Mouse (Mus musculus) left cerebral cortex, postnatal 36 days (tissue): ENCODE results near the gene Sdhaf1. TPM values are rescaled to one million over a fixed set of nuclear protein-coding genes. Genes with fewer than 3 reads are reported as not detected.

Experiments
- DNase-seq, 2 experiments: peaks; one replicate each; pipeline ENCODE4 v3.0.0; 2021 to 2022; ENCODE audit warnings: low spot score in 2 of 2, mixed read lengths in 1 of 2
- intact Hi-C: fragments of 180-260 bp; cut with DNase I; formaldehyde crosslinking; loops from one replicate; pipeline ENCODE4 v1.15.1; 2025
- total RNA-seq, 2 experiments: library from RNA; stranded (reverse); gene quantifications; 2 replicates each; pipeline ENCODE4 v1.2.3; 2021

Gene Sdhaf1
- total RNA-seq, 2 experiments from 2014 or later = 7.5 to 9.4 TPM

DNA sequence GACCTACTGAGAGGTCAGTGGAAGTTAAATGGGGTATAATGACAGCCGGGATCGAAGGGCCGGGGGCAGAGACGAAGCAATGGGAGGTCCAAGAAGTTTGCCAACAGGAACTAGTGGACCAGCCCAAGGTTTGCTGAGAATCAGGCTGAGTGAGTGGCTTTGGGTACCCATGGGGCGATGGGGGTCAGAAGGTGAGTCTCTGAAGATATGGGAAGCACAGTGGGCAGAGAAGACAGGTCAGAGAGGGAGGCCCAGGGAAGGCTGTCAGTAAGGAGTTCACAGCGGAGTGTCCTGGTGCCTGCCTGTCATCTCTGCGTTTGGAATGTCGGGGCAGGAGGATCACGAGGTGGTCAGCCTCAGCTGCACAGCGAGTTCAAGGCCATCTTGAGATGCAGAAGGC is 4.7 kb upstream of the Sdhaf1 start:
- intact Hi-C loops = no loop called here
- DNase-seq = no peak

DNA sequence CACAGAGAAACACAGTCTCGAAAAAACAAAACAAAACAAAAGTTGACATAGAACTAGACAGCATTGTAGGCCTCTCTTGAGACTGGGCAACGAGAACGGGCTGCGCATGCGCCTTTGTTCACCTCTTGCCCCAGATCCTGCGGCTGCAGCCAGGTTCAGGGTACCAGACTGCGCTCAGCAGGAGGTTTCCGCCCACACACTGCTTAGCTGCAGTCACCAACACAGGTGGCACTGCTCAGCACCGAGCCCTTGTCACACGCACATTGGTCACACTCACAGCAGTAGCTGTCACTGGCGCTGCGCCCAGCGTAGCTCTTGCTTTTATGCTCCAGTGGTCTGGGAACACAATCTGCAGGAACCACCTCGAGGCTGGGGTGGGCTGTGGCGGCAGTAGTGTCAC is 3.4 kb upstream of the Sdhaf1 start:
- intact Hi-C loops = no loop called here
- DNase-seq = no peak

DNA sequence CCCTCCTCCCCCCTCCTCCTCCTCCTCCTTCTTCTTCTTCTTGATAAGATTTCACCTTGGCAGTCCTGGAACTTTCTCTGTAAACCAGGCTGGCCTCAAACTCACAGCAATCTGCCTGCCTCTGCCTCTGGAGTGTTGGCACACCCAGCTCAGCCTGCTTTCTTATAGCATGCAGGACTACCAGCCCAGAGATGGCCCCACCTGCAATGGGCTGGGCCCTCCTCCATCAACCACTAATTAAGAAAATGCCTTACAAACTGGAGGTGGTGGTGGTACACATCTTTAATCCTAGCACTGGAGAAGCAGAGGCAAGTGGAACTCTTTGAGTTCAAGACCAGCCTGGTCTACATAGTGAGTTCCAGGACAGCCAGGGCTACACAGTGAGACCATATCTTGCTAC is 2.7 kb upstream of the Sdhaf1 start:
- intact Hi-C loops = no loop called here
- DNase-seq = no peak

DNA sequence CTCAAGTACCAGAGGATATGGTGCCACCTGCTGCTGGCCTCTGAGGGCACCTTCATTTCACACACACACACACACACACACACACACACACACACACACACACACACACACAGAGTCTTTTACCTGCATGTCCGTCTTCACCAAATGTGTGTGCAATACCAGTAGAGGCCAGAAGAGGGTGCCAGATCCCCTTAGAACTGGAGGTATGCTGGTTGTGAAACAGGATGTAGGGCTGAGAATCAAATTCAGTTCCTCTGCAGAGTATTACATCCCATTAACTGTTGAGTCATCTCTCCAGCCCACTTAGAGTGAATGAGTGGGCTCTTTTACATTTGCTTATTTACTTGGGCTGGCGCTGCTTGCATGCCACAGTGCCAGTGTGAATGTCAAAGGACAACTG is 1.7 kb upstream of the Sdhaf1 start:
- DNase-seq = no peak
- intact Hi-C loops = no loop called here

DNA sequence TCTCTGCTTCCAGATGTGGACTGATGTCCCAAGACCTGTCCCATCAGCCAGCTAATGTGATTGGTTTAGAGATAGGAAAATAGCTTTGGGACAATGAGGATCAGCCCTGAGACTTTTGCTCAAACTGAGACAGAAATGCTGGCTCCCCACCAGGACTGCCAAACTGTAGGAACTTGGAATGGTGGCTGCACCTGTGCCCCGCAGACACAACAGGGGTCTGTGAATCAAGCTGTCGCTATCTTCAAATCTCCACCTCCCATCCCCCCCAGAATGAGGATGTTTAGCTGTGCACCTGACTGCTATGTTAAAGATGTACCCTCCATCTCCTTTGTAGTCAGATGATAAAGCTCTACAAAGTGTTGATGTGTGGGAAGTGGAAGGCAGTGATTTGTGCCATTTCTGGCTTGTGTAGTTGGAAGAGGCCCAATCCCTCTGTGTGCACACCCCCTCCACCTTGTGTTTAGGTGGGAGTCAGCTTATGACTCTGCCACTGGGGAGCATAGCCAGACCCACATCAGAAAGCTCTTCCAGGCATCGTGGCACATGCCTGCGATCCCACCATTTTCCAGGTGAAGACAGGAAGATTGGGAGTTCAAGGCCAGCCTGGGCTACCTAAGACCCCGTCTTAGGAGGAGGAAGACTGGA is 727 bp upstream of the Sdhaf1 start:
- intact Hi-C loops = no loop called here
- peak in 1 of 2 experiments; percentile 73 for DNase-seq

DNA sequence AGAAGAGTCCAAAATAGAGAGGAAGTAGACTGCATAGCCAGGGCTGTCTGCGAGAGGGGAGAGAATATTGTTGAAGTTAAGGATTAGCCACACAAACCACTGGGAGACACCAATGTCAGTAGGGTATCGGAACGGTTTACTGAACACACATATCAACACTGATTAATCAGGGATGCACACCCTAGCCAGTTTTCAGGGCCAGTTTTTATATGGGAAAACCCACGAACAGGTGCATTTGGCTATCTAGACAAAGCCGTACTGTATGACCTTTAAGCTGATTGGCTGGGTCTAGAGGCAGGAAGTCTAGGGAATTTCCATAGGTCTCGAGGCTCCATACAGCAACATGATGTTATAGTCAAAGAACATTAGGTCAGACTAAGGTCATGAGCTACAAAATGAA is 830 bp downstream of the Sdhaf1 start:
- DNase-seq = no peak
- intact Hi-C loops = no loop called here

GRCm38 (mm10) chr7:30322285-30322667 is 1.4 kb downstream of the Sdhaf1 start:
- intact Hi-C loops = no loop called here
- DNase-seq = peak; percentile 96

- intact Hi-C loops = no loop called here
- DNase-seq = peak; percentile 61 to 66
Observed at GRCm38 (mm10) chr7:30321539-30322284, 2.0 kb downstream of the Sdhaf1 start, which contains the start of gene E130208F15Rik. E130208F15Rik (plus strand) TSS chr7:30321740.

DNA sequence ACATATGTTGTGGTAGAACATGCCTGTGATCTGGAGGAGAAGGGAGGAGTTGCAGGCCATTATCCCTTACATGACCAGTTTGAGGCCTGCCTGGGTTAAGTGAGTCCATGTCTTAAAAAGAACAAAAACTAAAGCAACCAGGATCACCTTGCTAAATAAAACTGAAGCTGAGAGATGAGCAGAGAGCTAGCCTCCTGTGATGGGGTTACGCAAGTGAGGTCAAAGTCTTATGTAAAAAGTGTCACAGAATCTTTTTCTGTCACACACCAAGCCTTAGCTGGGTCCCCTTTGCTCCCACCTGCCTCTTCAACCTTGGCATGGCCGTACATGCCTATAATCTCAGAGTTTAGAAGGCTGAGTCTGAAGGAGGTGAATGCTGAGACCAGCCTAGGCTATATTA is 2.7 kb downstream of the Sdhaf1 start:
- DNase-seq = no peak
- intact Hi-C loops = no loop called here

GRCm38 (mm10) chr7:30318142-30318541 is 5.6 kb downstream of the Sdhaf1 start:
- intact Hi-C loops = no loop called here
- no peak for DNase-seq

- no peak for DNase-seq
- intact Hi-C loops = no loop called here
Observed at GRCm38 (mm10) chr7:30315559-30316529, 7.9 kb downstream of the Sdhaf1 start.

DNA sequence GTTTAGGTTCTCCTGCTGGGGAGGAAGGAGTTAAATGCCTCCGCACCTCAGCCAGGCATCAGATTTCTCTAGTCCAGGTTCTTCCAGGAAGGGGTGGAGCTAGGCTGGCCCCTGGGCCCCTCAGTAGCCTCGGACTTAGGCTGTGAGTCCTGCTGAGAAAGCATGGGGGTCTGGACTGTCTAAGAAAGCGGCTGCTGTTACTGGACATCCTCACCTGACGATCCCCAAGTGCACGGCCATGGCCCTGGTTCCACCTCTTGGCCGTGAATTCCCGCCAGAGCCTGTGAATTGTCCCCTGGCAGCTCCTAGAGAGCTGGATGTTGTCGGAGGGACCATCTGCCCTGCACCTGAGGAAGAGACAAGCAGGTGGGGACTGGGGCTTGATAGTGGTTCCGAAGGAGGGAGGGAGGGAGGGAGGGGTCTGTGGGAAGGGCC is 9.0 kb downstream of the Sdhaf1 start, which contains the start of gene Syne4:
Gene Syne4, plus strand, starts transcription at position 87 of the 435 bp plus-strand sequence.
- intact Hi-C loops = no loop called here

DNA sequence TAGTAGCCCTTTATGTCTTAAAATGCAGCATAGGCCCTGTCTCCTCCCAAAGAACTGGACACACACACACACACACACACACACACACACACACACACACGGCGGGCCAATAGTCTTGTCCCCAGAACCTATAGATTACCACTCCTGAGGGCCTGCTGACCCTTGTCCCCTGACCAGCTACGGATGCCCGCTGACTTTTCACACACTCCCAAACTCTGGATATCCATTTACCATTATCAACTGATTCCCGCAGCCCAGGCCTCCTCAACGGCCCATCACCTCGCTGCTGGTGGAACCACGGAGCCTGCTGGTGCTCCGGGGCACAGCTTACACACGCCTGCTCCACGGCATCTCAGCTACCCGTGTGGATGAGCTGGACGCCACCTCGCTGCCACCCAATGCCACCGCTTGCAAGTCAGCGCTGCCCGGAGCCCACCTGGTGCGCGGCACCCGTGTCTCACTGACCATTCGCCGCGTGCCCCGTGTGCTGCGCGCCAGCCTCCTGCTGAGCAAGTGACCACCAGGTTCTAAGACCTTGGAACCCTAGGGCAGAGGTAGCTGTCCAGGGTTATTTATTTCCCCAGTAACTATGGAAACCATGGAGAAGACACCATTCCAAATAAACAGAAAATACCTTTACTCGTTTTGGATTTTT is 9.9 kb downstream of the Sdhaf1 start:
- DNase-seq = no peak
- intact Hi-C loops = no loop called here

More for the DNA sequence above, 9.0 kb downstream of the Sdhaf1 start, which contains the start of gene Syne4:
- DNase-seq = no peak

- intact Hi-C loops = no loop called here
Observed at GRCm38 (mm10) chr7:30310136-30310535, 13.6 kb downstream of the Sdhaf1 start.

DNA sequence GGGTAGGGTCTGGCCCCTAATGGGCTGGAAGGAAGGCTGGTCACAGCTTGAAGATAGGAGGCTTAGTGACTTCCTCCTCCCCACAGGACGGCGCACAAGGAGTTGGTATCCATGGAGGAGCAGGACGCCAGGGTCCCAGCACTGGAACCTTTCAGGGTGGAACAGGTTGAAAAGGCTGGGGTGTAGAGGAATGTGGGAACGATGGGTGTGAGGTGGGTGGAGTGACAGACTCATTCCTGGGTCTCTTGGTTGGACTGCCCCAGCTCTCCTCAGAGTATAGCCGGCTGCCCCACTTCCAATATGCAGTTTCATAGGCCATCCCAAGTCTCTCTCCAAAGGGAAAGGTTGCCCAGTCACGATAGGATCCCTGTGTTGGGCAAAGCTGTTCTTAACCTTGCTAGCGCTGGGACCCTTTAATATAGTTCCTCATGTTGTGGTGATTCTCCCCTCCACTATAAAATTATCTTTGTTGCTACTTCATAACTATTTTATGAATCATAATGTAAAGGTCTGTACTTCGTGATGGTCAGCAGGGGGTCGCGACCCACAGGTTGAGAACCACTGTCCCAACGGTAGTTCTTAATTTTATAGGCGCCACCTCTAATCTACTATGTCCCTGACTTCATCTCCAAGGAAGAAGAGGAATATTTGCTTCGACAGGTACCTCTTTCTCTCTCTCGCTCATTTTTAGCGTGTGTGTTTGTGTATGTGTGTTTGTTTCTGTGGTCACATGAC is 14.1 kb downstream of the Sdhaf1 start:
- no peak for DNase-seq
- intact Hi-C loops = no loop called here

More at GRCm38 (mm10) chr7:30310136-30310535, 13.6 kb downstream of the Sdhaf1 start:
- DNase-seq = no peak

DNA sequence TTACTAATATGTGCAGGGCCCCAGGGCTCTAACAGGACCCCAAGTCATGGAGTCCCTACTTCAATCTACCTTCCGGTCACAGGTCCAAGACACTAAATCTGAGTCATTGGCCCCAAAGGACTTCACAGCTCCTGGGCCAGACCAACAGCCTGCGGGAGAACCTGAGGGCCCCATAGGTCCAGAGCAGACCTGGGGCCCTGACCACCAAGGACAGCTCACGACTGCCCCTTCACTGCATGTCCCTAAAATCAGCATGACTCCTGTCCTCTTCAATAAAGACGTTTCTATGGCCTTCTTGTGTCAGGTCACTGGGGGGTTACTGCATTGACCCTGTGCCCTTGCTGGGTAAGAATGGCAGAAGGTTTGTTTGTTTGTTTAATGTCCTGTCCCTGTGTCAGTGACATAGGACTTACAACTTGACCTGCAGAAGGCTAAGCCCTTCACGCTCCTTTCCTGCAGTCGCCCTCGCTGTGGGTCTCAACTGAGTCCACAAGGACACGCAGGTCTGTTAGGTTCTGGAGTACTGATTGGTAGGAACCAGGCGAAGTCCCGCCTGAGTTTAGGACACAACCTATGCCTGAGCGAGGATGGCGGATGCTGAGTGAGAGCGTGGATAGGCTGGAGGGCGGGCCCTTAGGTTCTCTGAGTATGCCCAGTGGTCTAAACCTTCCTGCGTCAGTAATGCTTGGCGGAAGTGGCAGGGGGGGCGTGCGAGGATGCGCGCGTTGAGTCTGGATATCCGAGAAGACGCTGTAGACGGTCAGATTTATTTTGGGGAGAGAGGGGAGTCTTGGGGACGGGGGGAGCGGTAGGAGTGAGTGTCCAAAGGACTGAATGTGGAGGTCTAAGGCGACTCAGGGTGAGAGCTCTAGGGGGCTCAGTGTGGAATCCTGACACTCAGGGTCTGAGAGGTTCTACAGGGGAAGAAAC is 15.4 kb downstream of the Sdhaf1 start, which contains the start of gene Alkbh6:
Gene Alkbh6, plus strand, starts transcription at position 642 of the 930 bp plus-strand sequence.
- intact Hi-C loops = no loop called here
- peak; percentile 93 for DNase-seq

- intact Hi-C loops = no loop called here
Observed at GRCm38 (mm10) chr7:30306083-30306779, 17.5 kb downstream of the Sdhaf1 start.

More at GRCm38 (mm10) chr7:30306083-30306779, 17.5 kb downstream of the Sdhaf1 start:
- no peak for DNase-seq
